Mouse (Mus musculus): ENCODE data around the gene Surf6.
A peak's percentile ranks its signal among the peaks of the same experiment; 100 is the strongest.

The Surf6 gene

DNA sequence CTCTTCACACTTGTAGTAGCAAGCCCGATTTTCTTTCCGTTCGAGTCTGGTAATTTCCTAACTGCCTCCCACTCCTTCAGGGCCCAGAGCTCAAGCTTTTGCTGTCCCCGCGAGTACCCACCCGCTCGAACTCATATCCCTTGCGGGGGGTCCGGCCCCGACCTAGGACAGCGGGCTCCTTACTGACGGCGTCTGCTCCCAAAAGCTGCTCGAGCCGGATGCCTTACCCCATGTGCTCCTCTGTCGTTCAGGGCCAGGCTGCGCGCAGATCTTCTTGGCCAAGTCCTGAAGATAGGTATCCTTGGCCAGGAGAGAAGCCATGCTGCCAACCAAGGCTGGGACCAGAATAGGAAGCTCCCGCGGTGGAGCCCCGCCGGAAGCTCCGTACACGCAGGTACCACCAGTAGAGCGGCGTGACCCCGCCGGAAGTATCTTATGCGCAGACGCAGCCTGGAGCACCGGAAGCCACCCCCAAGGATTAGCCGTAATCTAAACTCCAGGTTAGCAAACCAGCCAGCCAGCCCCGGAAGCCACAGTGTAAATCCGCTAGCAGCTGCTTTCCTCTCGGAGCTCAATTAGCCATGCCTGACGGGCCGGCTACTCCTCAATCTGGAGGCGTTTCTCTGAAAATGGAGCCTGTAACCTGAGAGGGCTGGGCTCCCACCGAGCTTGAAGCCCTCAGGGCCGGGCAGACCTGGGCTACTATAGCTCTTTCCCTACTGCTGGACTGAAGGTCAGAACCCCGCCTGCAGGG is at the start of gene Surf6:
Gene Surf6, minus strand, starts transcription at position 413 of the 754 bp plus-strand sequence.
- DNase-seq (ENCODE audit: low spot score), result peak; percentile 95

DNA sequence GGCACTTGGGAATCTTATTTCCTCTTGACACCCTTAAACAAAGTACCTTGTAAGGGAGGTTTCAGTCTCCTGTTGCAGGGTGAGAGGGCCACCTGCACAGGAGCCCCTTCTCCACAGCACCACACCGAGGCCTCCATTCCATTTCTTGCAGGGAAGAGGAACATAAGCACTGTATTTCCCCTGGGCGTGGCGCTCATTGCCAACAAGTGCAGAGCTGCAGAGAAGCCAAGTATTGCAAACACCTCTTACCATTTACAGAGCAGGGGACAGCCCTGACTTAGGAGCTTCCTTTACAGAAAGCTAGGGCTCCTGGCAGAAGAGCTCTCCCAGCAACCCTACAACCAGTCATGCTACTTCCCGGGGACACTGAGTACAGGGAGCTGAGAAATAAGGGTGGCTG is 49.5 kb upstream of the Surf6 start:
- DNase-seq (ENCODE audit: low spot score), result no peak

DNA sequence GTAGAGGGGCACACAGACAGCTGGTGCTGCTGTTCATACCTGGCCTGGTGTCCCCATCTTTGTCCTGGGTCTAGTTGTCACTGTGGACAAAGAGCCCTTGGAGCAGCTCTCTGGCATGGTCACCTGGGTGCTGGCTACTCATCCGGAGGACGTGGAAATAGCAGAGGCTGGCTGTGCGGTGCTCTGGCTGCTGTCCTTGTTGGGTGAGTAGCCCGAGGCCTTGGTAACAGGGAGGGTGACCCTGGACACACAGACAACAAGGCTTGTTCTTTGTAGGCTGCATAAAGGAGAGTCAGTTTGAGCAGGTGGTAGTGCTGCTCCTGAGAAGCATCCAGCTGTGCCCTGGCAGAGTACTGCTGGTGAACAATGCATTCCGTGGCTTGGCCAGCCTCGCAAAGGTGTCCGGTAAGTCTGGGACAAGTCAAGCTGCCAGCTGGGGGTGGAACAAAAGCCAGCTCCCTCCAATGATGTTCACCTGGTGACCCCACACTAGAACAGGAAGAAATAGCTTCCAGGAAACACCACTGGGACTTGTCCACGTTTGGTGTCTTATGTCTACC is 48.7 kb upstream of the Surf6 start:
- DNase-seq (ENCODE audit: low spot score), result no peak

DNA sequence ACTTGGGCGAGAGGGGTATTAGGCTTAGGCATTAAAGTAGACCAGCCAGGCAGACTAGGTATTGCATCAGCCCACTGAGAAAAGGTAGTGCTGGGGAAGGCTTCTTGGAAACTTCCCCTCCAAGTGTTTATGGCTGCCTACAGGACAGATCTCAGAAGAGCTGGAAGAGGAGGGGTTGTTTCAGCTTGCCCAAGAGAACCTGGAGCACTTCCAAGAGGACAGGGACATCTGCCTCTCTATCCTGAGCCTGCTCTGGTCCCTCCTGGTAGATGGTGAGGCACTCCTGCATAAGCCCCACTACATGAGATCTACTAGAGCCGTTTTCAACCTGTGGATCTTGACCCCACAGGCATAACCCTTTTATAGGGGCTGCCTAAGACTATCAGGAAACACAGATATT is 47.7 kb upstream of the Surf6 start:
- no peak for DNase-seq (ENCODE audit: low spot score)

DNA sequence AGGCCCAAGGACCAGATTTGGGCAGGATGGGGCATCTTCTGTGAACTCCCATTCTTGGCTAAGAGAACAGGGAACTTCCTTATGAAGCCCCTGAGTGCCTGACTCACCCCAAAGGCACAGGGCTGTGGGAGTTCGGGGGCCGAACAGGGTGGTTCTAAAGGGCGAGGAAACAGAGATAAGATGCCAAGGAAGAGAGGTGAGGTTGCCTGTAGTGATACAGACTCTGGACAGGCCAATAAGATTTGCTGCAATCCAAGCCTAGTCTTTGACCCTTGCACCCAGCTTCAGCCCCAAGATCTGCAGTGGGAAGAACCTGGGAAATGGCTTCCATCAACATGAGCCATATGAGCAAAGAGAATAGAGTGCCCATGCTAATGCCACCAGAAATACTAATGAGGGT is 40.6 kb upstream of the Surf6 start:
- no peak for DNase-seq (ENCODE audit: low spot score)

DNA sequence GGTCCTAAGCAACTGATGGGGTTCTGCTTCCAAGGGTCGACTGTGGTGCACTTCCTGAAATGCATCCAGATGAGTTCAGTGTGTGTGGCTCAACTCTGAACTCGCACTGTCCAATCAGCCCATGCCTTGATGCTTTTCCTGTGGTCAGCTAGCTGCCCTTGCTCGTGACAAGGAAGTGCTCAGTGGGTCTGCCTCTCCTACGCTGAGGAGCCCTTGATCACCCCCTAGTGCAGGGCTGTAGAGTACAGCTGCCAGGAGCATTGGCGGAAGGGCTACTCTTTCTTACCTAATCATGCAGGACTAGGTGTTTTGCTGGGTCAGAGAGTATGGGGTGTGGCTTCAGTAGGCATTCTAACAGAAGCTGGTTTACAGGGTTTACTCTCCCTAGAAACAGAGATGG is 38.9 kb upstream of the Surf6 start:
- DNase-seq (ENCODE audit: low spot score), result no peak

DNA sequence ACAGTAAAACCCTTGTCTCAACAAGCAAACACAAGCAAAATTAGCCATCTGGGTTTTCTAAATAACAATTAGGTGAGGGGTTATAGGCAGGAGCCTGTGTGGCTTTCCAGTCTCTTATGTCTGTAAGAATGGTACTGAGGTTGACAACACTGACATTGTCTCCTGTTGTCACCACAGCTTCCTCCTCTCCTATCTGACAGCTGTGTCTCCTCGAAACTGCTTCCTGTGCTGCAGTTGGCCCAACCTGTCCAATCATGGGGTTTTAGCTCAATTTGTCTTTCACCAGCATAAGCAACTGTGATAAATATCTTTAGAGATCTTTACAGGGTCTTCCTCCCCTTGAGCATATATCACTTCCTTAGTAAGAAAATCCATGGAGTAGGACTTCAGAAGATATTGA is 33.7 kb upstream of the Surf6 start:
- DNase-seq (ENCODE audit: low spot score), result no peak

DNA sequence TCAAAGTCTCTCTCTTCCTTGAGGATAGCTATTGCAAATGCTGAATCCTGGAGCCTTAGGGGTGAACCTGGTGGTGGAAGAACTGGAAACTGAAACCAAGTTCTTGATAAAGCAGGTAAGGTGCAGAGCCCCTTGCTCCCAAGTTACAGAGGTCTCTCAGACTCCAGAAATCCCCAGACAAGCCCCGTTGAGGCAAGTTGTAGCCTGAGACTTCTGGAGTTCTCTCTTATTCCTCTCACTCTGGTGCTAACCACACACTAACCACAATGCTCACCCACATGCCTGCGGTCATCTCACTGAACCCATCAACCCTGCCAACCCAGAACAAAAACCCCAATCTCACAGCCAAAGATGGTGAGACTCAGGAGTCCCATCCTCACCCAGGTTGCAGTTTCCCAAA is 32.6 kb upstream of the Surf6 start:
- no peak for DNase-seq (ENCODE audit: low spot score)

DNA sequence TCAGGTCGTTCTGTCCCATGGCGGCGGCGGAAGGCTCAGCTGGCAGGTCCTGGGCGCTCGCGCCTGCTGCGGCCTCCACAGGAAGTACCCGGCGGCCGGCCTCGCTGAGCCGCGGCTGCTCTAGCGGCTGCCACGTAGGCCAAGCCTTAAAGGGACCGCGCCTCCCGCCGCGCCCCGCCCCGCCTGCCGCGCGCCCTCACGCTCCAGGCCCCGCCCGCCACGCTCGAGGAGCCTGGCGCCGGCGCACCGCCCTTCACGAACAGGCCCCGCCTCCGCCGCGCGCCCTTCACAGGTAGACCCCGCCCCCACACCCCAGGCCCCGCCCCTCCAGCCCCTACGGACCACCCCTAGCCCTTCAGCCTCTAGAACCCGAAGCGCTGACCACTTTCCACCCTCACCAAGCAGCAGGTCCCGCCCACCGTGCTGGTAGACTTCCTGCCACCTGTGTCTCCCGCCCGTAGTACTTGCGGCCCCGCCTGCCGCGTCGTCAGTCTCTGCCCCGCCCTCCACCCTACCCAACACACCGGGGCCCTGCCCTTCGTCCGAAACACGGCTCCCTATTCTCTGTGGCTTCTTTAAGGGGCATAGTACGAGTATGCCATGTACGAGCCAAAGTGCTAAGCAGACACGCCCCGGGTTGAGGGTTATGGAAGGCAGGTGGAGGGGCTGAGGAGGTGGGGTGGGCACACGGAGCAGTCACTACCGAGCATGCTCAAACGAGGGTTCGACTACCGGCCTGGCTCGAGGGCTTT is 30.8 kb upstream of the Surf6 start, which contains the start of the genes Surf4 and Stkld1:
Gene Surf4, minus strand, starts transcription at position 625 of the 752 bp plus-strand sequence.
Gene Stkld1, plus strand, starts transcription at position 744 of the 752 bp plus-strand sequence.
- DNase-seq (ENCODE audit: low spot score), result peak; percentile 92

DNA sequence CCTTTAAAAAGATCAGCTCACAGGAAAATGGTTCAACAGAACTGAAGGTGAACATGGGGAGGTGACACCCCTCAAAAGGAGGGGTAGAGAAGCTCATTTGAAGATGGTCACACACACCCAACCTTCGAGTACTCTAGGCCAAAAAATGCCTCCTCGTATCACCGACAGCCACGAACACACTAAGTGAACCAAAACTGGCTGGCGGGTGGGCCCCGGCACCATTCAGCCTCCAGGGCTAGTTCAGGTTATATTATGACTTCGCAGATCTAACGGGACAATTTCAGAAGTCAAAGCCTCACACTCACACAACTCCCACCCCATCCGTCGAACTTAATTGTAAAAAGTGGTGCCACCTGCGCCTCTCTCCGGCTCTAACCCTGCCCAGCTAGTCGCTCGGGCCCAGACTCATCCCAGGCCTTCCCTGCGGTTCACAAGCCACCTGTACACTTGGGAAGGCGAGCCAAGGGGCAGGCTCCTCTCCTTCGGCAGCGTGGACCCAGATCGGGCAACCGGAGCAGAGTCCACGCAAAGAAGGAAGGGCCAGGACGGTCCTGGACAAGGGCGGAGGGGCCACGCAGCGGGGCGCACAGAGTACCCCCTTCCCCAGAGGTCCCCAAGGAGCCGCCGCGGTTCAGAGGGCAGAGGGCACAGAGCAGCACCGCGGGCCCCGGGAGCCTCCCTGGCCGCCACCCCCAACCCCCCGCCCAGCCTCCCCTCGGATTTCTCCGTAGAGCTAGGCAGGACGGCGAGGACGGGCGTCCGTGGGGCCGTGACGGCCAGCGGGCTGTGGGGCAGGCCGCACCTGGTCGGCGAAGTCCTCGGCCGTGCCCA is 30.0 kb upstream of the Surf6 start:
- peak; percentile 29 for DNase-seq (ENCODE audit: low spot score)

DNA sequence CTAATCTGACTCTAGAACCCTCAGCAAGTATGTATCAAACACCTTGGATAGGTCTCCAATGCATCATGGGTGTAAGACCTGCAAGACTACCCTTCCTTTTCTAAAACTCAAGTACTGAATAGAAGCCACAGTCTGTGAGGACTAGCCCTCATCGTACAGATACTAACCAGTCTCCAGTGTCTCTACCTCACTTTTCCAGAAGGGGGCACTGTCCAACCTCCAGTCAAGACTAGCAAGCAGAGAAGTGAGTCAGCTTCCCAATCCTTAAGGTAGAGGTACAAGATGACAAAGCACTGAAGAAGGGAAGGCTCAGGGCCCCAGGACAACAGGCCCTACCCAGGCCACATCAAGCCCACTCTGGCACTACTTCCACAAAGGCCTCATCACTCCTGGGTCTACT is 27.7 kb upstream of the Surf6 start:
- DNase-seq (ENCODE audit: low spot score), result peak; percentile 70

DNA sequence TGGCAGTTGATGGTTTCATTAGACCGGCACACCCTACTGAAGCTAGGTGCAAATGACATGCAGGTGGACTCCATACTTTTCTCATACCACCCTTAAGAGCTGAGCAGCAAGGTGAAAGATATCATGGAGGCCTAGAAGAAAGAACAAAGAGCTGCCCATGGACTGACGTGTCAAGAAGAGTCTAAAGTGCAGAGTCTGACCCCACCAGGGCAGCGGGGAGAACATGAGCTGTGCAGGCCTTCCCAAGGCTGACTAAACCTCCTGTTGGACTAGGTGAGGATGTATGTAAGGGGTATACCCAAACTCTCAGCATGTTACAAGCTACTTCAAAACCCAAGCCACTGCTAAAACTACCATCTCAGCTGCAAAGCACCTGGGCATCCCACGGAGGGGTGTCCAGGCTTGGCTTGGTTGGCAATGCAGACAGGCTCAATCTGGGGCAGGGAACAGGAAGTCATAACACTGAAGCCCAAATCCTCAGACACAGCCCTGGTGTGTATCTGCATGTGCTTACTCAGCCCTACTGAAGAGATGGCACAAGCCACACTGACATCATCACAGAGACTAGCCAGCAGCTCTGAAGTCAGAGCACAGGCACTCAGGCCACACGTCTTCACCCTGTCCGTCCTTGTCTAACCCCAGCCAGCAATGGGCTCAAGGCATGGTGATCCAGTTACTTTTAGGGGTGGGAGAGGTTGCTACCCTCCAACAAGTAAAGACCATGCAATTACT is 25.2 kb upstream of the Surf6 start:
- DNase-seq (ENCODE audit: low spot score), result no peak

DNA sequence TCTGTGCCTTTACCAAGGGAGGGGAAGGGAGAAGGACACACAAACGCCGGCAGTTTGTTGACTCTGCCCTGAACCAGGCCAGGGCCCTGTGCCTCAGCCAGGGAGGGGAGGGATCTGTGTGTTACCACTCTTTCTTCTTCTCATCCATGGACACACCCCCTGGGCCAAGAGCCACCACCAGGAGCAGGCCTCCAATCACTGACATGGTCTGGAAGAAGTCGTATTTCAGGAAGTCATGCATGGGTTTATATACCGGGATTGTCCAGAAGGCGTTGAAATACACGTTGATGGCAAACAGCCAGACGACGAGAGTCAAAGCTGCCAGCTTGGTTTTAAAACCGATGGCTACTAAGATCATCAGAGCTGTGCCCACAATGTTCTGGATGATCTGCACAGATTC is 19.1 kb upstream of the Surf6 start:
- peak; percentile 77 for DNase-seq (ENCODE audit: low spot score)

DNA sequence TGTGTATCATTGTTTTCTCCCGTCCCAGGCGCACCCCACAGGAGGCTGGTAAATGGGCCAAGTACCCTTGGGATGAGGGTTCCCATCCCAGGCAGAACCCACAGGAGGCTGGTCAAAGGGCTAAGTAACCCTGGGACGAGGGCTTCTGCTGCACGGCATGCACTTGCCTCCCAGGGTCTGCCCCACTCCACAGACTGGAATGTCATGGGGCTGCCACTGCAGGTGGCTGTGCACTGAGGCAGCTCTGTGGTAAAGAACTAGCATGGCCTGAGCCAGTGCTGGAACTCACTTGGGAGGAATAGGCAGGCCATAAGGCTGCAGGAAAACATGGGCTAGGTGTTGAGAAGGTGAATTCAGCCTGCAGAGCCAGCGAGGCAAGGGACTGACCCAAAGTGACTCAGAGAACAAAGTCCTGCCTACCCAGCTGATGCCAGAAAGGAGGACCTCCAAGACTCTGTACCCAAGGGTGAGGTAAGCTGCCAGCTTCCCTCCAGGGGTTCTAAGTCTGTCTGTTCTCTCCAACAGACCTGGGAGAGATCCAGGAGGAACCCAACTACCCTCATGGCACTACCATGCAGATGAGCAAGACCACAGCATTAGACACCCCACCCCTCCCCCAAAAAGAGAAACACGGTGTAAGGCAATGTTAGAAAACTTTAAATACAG is 17.6 kb upstream of the Surf6 start:
- no peak for DNase-seq (ENCODE audit: low spot score)

DNA sequence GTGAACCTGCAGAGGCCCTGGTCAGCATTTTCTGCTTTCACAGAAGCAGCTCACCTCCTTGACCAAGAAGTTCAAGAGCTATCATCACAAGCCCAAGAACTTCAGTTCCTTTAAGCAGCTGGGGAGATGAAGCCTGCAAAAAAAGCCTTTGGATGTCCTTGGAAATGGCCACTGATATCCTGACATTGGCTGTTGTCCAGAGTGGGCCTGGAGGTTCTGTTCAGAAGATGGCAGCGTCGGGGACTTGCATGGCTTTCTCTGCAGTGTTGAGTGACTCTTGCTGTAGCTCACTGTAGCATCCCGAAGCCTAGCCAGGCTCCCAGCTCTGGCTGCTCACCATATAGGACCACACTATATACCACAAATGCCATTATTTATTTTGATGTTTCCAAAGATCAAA is 17.0 kb upstream of the Surf6 start:
- DNase-seq (ENCODE audit: low spot score), result no peak

DNA sequence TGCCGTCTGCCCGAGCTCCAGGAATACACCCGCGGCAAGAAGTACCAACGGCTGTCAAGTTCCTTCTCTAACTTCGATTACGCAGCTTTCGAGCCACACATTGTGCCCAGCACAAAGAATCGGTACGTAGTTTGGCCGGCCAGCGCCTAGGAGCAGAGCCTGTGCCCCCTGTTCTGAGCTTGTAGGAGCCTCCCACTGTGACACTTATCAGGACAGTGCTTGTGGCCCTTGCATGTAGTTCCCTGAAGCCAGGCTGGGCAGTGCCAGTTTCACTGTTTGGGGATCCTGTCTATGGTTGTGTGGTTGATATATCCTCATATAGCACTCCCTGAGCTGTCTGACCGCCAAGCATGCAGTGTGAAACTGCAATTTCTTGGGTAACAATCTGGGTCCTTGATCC is 14.1 kb upstream of the Surf6 start:
- no peak for DNase-seq (ENCODE audit: low spot score)

DNA sequence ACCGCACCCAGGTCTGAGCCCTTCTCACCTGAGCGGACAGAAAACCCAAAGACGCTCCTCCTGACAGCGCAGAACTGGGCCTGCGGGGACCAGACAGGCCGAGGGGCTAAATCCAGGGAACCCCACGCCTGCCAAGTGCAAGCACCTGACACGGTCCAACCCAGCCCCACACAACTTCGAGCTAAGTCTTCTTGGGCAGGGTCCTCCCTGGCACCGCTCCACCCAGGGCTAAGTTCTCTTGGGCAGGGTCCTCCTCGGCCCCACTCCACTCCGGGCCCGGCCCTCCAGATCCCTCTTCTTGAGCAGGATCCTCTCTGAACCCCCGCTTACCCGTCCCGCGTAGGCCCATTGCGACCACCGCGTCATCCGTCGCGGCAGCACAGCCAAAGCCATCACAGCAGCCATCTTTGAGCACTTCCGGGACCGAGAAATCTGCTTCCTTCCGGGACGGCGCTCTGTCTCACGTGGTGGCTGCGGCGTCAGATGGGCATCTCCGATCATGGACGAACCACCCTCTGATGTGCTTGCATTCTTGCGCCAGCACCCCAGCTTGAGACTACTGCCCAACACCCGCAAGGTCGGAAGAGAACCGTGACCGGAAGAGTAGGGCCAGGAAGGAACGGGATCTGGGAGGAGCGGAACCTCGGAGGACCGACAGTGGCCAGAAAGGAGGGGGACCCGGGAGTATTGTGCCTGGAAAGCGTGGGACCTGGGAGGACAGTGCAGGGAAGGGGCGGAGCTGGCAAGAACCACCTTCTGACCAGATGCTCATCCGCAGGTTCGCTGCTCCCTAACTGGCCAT is 13.4 kb upstream of the Surf6 start, which contains the start of the genes Surf2 and Surf1:
Gene Surf2, plus strand, starts transcription at position 441 of the 802 bp plus-strand sequence.
Gene Surf1, minus strand, starts transcription at position 604 of the 802 bp plus-strand sequence.
- DNase-seq (ENCODE audit: low spot score), result peak; percentile 78

DNA sequence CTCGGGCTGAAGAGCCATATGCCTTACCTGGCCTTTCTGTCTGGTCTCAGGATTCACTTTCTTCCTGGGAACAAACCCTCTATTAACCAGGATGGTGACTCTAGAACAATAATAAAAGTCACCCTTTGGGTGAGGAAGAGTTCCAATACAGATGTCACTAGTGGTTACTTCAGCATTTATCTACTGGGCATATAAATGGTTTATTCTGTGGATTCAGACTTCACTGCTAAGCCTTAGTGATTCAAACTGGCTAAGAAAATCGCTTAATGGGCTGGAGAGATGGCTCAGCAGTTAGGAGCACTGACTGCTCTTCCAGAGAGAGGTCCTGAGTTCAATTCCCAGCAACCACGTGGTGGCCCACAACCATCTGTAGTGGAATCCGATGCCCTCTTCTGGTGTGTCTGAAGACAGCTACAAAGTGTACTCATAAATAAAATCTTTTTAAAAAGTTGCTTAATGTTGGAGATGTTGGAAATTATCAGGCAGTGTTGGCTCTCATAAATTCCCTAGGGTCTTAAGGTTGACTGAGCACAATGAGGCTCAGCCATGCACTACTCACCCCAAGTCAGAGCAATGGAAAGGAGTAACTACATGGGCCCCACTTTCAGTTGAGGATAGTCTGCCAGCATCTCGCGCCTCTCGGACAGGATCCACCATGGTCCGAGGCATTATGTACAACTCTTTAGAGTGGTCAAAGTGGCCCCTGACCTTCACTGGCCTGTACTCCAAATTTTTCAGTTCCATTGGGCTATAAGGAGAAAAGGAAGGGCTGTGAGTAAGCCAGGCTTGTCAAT is 11.7 kb upstream of the Surf6 start:
- DNase-seq (ENCODE audit: low spot score), result no peak

Data from MN1 (cell line).